Mouse (Mus musculus): ENCODE results near the gene Rps8. TPM values are rescaled to one million over a fixed set of nuclear protein-coding genes. Genes with fewer than 3 reads are reported as not detected.

Rps8 gene
- polyA plus RNA-seq, 1 experiment from 2014 or later: 1,137 TPM

DNA sequence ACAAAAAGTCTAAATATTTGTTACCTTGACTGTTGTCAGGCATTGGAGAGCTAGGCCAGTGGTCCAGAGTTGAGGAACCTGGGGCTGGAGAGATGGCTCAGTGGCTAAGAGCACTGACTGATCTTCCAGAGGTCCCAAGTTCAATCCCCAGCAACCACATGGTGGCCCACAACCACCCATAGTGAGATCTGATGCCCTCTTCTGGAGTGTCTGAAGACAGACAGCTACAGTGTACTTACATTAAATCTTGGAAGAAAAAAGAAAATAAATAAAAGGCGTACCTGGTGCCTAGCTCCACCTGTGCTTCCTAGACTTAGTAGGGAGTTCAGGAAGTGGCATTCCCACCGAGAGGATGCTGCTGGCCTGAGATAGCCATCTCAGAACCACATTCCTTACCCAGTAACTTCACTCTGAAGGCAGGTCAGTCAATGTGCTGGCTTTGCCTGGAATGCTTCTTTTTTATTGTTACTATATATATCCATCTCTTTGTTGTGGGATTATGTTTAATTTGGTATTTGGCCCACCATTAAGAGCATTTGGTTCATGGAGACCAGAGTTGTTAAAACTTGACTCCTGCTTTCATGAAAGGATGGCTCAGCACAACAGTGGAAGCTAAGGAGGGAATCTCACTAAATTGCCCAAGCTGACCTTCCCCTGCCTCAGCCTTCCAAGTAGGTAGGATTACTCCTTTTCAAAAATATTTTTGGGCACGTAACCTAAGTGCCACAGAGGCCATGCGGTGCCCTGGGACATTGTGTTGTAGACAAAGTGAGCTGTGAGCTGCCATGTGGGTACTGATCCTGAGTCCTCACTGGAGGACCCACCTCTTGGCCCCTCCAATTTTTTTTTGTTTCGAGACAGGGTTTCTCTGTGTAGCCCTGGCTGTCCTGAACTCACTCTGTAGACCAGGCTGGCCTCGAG lies 6.5 kb downstream of the Rps8 start:
- no peak for ATAC-seq (replicated peaks; ENCODE audit: low FRiP score, low read depth)
- Histone ChIP-seq H3K4me3 (replicated peaks; ENCODE audit: low read depth, low read length) (no peak overlapping the region), H3K27ac (no peak overlapping the region), H3K36me3 (ENCODE audit: insufficient read depth, low read length) (peaks cover 31% of the 10 kb centered on the region), H3K9me3 (replicated peaks; ENCODE audit: low read length) (no peaks in the 10 kb centered on the region), H3K4me2 (ENCODE audit: low read length) (no peak overlapping the region), H3K27me3 (ENCODE audit: insufficient read depth, low read length) (no peaks in the 10 kb centered on the region), H3K4me1 (replicated peaks; ENCODE audit: insufficient read depth, low read length) (peaks cover 6% of the 10 kb centered on the region; the same call in 1 of the 2 replicates), H3K9ac (ENCODE audit: low read depth, low read length) (no peak overlapping the region)
- WGBS: 80% methylated on average over 6 of the region's 6 CpGs
- no peak; the same call in 1 of the 2 replicates for TF ChIP-seq CTCF (IDR thresholded peaks at IDR 0.05; ENCODE audit: low read depth)
- DNase-seq (ENCODE audit: low spot score): no peak

DNA sequence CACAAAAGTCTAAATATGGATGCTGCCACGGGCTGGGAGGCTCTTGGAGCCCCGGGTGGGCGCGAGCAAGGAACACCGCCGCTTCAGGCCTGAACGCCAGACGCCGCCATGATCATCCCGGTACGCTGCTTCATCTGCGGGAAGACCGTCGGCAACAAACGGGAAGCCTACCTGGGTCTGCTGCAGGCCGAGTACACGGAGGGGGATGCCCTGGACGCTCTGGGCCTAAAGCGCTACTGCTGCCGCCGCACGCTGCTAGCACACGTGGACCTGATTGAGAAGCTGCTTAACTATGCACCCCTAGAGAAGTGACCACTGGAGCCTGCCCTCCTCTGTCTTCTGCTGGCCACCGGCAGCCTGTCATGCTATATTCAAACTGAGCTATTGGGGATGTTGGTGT lies 7.2 kb downstream of the Rps8 start:
- TF ChIP-seq CTCF (IDR thresholded peaks at IDR 0.05; ENCODE audit: low read depth): no peak
- H3K36me3 ChIP-seq (ENCODE audit: insufficient read depth, low read length): peaks cover 25% of the 10 kb centered on the region
- WGBS: 70% methylated on average over 24 of the region's 24 CpGs
- peaks cover 3% of the 10 kb centered on the region; the same call in 1 of the 2 replicates for H3K4me1 ChIP-seq (replicated peaks; ENCODE audit: insufficient read depth, low read length)
- ATAC-seq (replicated peaks; ENCODE audit: low FRiP score, low read depth): no peak
- no peak for DNase-seq (ENCODE audit: low spot score)
- no peak overlapping the region for H3K4me3 ChIP-seq (replicated peaks; ENCODE audit: low read depth, low read length)
- H3K9ac ChIP-seq (ENCODE audit: low read depth, low read length): no peak overlapping the region
- H3K9me3 ChIP-seq (replicated peaks; ENCODE audit: low read length): no peaks in the 10 kb centered on the region
- no peaks in the 10 kb centered on the region for H3K27me3 ChIP-seq (ENCODE audit: insufficient read depth, low read length)
- H3K4me2 ChIP-seq (ENCODE audit: low read length): no peak overlapping the region
- H3K27ac ChIP-seq: no peak overlapping the region

DNA sequence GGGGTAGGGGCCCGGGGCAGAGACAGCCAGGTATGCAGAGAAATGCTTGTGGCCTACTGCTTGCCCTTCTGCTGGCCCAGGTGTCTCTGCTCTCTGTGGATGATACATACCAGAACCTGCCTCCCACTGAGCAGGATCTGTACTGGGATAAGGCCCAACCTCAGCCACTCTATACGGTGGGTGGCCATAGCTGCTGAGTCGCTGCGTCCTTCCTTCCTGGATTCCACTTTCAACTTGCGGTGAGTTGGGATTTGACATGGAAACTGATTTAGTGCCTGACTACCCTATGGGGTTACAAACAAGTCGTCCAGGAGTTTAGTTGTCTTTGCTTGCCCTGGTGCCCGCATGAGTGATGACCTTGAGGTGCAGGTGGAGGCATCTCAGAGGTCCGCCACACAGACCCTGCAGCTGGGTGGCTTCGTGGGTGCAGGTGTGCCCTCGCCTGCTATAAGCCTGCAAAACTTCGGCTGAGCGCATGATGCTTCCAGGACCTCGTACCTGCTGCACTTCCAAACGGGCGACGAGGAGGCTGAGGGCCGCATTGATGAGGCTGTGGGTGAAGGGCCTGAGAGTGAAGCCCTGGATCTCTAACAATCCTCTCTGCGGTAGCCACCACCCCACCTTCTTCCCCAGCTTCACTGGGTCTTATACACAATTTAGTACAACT lies 7.9 kb downstream of the Rps8 start:
- Histone ChIP-seq H3K9ac (ENCODE audit: low read depth, low read length) (no peak overlapping the region), H3K4me1 (replicated peaks; ENCODE audit: insufficient read depth, low read length) (no peaks in the 10 kb centered on the region), H3K4me2 (ENCODE audit: low read length) (no peak overlapping the region), H3K36me3 (ENCODE audit: insufficient read depth, low read length) (peaks cover 22% of the 10 kb centered on the region), H3K27me3 (ENCODE audit: insufficient read depth, low read length) (no peaks in the 10 kb centered on the region), H3K9me3 (replicated peaks; ENCODE audit: low read length) (no peaks in the 10 kb centered on the region), H3K4me3 (replicated peaks; ENCODE audit: low read depth, low read length) (no peak overlapping the region), H3K27ac (no peak overlapping the region)
- no peak for DNase-seq (ENCODE audit: low spot score)
- TF ChIP-seq CTCF (IDR thresholded peaks at IDR 0.05; ENCODE audit: low read depth): no peak
- 63% methylated on average over 18 of the region's 18 CpGs for WGBS
- no peak for ATAC-seq (replicated peaks; ENCODE audit: low FRiP score, low read depth)

DNA sequence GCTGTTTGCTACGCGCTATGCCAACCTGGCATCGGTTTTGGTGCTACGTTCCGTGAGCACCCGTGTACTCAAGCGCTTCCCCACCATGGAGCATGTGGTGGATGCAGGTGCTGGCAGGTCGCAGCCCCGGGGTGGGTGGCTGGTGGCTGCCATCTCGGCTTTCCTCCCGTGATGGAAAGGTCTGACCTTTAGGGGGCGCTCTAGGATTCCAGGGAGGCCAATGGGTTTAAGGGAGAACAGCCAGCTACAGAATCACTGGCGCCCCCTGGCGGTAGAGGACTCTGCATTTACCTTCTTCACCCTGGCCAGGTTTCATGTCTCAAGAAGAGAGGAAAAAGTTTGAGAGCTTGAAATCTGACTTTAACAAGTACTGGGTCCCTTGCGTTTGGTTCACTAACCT lies 9.9 kb downstream of the Rps8 start:
- TF ChIP-seq CTCF (IDR thresholded peaks at IDR 0.05; ENCODE audit: low read depth): peak; percentile 98
- 36% methylated on average over 15 of the region's 15 CpGs for WGBS
- H3K4me2 ChIP-seq (ENCODE audit: low read length): no peak overlapping the region
- H3K4me1 ChIP-seq (replicated peaks; ENCODE audit: insufficient read depth, low read length): no peaks in the 10 kb centered on the region
- no peak overlapping the region for H3K9ac ChIP-seq (ENCODE audit: low read depth, low read length)
- ATAC-seq (replicated peaks; ENCODE audit: low FRiP score, low read depth) (peak; percentile 23; the same call in 1 of the 2 replicates), DNase-seq (ENCODE audit: low spot score) (peak; percentile 92)
- no peaks in the 10 kb centered on the region for H3K9me3 ChIP-seq (replicated peaks; ENCODE audit: low read length)
- H3K36me3 ChIP-seq (ENCODE audit: insufficient read depth, low read length): peaks cover 5% of the 10 kb centered on the region
- no peak overlapping the region for H3K4me3 ChIP-seq (replicated peaks; ENCODE audit: low read depth, low read length)
- no peaks in the 10 kb centered on the region for H3K27me3 ChIP-seq (ENCODE audit: insufficient read depth, low read length)
- H3K27ac ChIP-seq: no peak overlapping the region

DNA sequence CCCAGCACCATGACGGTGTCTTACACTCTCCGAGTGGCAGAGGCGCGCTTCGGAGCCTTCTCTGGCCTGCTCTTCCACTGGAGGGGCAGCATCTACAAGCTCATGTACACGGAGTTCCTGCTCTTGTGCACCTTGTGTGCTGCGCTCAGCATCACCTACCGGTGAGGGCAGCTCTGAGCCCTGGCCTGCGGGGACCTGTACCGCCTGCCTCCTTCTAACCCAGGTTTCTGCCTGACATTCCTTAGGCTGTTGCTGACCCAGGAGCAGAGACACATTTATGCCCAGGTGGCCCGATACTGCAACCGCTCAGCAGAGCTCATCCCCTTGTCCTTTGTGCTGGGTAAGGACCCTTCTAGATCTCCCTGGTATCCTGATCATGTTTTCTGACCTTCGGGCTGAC lies 10.8 kb downstream of the Rps8 start:
- H3K4me2 ChIP-seq (ENCODE audit: low read length): no peak overlapping the region
- no peak for DNase-seq (ENCODE audit: low spot score)
- no peak for TF ChIP-seq CTCF (IDR thresholded peaks at IDR 0.05; ENCODE audit: low read depth)
- no peak overlapping the region for H3K27ac ChIP-seq
- no peak overlapping the region for H3K9ac ChIP-seq (ENCODE audit: low read depth, low read length)
- H3K4me1 ChIP-seq (replicated peaks; ENCODE audit: insufficient read depth, low read length): no peaks in the 10 kb centered on the region
- H3K27me3 ChIP-seq (ENCODE audit: insufficient read depth, low read length): no peaks in the 10 kb centered on the region
- no peaks in the 10 kb centered on the region for H3K9me3 ChIP-seq (replicated peaks; ENCODE audit: low read length)
- no peaks in the 10 kb centered on the region for H3K36me3 ChIP-seq (ENCODE audit: insufficient read depth, low read length)
- no peak for ATAC-seq (replicated peaks; ENCODE audit: low FRiP score, low read depth)
- WGBS: 92% methylated on average over 13 of the region's 13 CpGs
- H3K4me3 ChIP-seq (replicated peaks; ENCODE audit: low read depth, low read length): no peak overlapping the region

DNA sequence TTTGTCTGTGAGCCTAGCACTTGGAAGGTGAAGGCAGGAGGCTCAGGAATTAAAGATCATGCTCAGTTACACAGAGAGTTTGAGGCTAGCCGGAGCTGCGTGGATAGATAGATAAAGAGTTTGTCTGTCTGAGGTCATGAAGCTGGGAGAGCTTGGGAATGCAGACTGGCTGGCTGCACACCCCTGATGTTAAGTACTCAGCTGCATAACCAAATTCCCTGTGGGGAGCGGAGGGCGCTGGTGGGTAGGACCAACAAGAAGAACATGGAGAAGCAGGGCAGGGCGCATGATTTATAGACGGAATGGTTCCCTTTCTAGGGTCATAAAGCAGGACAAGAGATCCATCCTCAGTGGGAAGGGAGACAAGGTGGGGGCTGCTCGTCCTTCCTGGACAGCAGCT lies 13.0 kb downstream of the Rps8 start:
- H3K9me3 ChIP-seq (replicated peaks; ENCODE audit: low read length): no peaks in the 10 kb centered on the region
- ATAC-seq (replicated peaks; ENCODE audit: low FRiP score, low read depth) (no peak), DNase-seq (ENCODE audit: low spot score) (no peak)
- no peaks in the 10 kb centered on the region for H3K27me3 ChIP-seq (ENCODE audit: insufficient read depth, low read length)
- no peaks in the 10 kb centered on the region for H3K4me1 ChIP-seq (replicated peaks; ENCODE audit: insufficient read depth, low read length)
- no peak overlapping the region for H3K4me2 ChIP-seq (ENCODE audit: low read length)
- no peak overlapping the region for H3K27ac ChIP-seq
- no peak for TF ChIP-seq CTCF (IDR thresholded peaks at IDR 0.05; ENCODE audit: low read depth)
- 31% methylated on average over 7 of the region's 7 CpGs for WGBS
- H3K36me3 ChIP-seq (ENCODE audit: insufficient read depth, low read length): no peaks in the 10 kb centered on the region
- no peak overlapping the region for H3K9ac ChIP-seq (ENCODE audit: low read depth, low read length)
- no peak overlapping the region for H3K4me3 ChIP-seq (replicated peaks; ENCODE audit: low read depth, low read length)

Data from kidney, postnatal 0 days (tissue).